Mouse (Mus musculus) gastrocnemius, adult 2 months (tissue): ENCODE results near the gene Slc12a8. TPM values are rescaled to one million over a fixed set of nuclear protein-coding genes. Genes with fewer than 3 reads are reported as not detected.

ENCODE experiments used
- DNase-seq: peaks from one replicate; pipeline ENCODE4 v3.0.0; 2022
- H3K27ac ChIP-seq: fragments of 200-600 bp; 2 replicates; pipeline ENCODE4 v1.8.1; 2022; ENCODE audit warnings: mild to moderate bottlenecking
- H3K4me3 ChIP-seq: fragments of 200-600 bp; 2 replicates; pipeline ENCODE4 v1.8.1; 2022; ENCODE audit warnings: mild to moderate bottlenecking, moderate library complexity
- CTCF ChIP-seq: fragments of 200-600 bp; IDR thresholded peaks from 2 replicates; pipeline ENCODE4 v1.8.1; 2022; ENCODE audit warnings: antibody characterized with exemption, mild to moderate bottlenecking, moderate library complexity
- intact Hi-C: fragments of 180-260 bp; cut with DNase I; formaldehyde crosslinking; loops from one replicate; pipeline ENCODE4 v1.15.1; 2025
- total RNA-seq, 2 experiments: library from RNA; stranded (reverse); gene quantifications; 2 replicates each; pipeline ENCODE4 v1.2.3; 2021

Slc12a8 gene
- total RNA-seq, 2 experiments from 2014 or later: 0.15 to 0.47 TPM

- Histone ChIP-seq H3K4me3 (no peak overlapping the region), H3K27ac (peak overlapping the region; percentile 86)
- TF ChIP-seq CTCF: no peak
- intact Hi-C loops: no loop called here
- peak; percentile 73 for DNase-seq
These were observed 63.7 kb downstream of the Slc12a8 start for GRCm38 (mm10) chr16:33580736-33581241.

- intact Hi-C loops: loop anchor here (2.0 kb wide), 1 partner anchor 95 kb away; no protein-coding TSS in a partner anchor
These were observed 64.6 kb downstream of the Slc12a8 start for GRCm38 (mm10) chr16:33581661-33582099.

GRCm38 (mm10) chr16:33582495-33582894, 65.4 kb downstream of the Slc12a8 start:
- intact Hi-C loops: loop anchor here (2.0 kb wide), 1 partner anchor 94 kb away; no protein-coding TSS in a partner anchor
- H3K27ac ChIP-seq: peak overlapping the region; percentile 86
- peak; percentile 30 for DNase-seq

More at GRCm38 (mm10) chr16:33581661-33582099, 64.6 kb downstream of the Slc12a8 start:
- H3K4me3 ChIP-seq: no peak overlapping the region
- TF ChIP-seq CTCF: no peak
- peak overlapping the region; percentile 86 for H3K27ac ChIP-seq
- peak; percentile 85 for DNase-seq

GRCm38 (mm10) chr16:33583333-33583732, 66.2 kb downstream of the Slc12a8 start:
- no peak for DNase-seq
- Histone ChIP-seq H3K4me3 (peak overlapping the region; percentile 43), H3K27ac (peak overlapping the region; percentile 86)
- no peak for TF ChIP-seq CTCF
- intact Hi-C loops: loop anchor here (2.0 kb wide), 1 partner anchor 93 kb away; no protein-coding TSS in a partner anchor

More at GRCm38 (mm10) chr16:33582495-33582894, 65.4 kb downstream of the Slc12a8 start:
- H3K4me3 ChIP-seq: no peak overlapping the region
- no peak for TF ChIP-seq CTCF

DNA sequence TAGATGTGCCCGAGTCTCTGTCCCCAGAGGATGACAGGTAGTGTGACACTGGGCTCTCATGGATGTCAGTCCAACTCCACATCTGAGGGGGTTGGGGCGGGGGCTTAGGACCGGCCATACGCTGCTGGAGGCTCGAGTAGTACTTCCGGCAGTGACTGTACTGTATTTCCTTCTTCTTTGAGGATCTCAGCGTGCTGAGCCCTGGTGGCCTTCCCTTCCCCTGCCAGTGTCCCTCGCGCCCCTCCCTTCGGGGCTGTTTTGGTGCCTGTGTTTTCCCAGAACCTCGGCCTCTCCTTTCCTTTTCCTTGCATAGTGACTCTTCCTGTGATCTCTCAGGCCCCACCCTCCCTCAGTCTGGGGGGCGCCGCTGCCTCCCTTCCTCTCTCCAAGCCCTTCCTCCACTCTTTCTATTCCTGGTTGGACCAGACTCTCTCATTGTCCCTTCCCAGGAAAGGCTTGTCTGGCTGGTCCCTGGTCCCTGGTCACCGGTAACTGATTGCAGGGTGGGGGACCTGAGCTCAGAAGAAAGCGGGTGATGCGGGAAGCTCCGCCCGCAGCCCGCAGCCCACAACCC, 66.8 kb downstream of the Slc12a8 start:
- TF ChIP-seq CTCF: no peak
- peak overlapping the region; percentile 43 for H3K4me3 ChIP-seq
- peak overlapping the region; percentile 86 for H3K27ac ChIP-seq
- peak; percentile 54 for DNase-seq
- intact Hi-C loops: loop anchor here (2.0 kb wide), 1 partner anchor 93 kb away; no protein-coding TSS in a partner anchor

GRCm38 (mm10) chr16:33584455-33585082, 67.4 kb downstream of the Slc12a8 start:
- intact Hi-C loops: no loop called here
- TF ChIP-seq CTCF: no peak
- H3K4me3 ChIP-seq: peak overlapping the region; percentile 43
- H3K27ac ChIP-seq: peak overlapping the region; percentile 86
- DNase-seq: peak; percentile 29

- DNase-seq: no peak
- no peak overlapping the region for H3K4me3 ChIP-seq
- peak overlapping the region; percentile 86 for H3K27ac ChIP-seq
- intact Hi-C loops: no loop called here
- TF ChIP-seq CTCF: no peak
These were observed 67.9 kb downstream of the Slc12a8 start for GRCm38 (mm10) chr16:33585083-33585460.

DNA sequence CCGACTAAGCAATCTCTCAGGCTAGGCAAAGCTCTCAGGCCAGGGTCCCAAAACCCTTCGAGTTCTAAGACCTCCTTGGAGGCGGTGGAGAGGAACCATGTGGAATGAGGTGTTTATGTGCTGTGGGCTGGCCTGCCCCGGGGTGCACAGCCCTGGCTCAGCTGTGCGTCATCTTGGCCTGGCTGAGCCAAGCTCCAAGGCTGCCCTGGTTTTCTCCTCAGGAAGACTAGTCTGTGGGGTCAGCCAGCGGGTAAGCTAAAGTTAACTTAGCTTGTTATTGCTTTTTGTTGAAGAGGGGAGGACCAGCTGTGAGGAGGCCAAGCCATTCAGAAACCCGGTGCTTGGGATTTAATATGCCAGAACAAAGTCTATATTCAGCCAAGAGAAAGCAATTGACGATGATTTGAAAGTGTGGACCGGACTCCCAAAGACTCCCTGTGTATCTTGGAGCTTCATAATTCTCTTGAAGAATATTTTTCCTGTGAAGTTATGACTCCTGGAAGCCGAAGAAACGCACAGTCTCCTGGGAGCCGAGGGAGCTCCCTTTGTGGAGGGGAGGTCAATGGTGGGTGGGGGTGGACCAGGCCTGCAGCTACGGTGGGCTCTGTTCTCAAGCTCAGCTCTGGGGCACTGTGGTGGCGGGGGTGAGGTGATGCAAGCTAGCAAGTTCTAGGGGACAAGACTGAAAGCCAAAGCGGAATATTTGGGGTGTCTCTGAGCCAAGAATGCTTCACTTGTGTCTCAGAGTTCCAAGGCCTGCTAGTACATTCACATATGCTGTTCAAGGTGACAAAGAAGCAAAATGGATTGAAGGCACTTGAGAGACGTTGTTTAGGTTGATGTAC, 70.4 kb downstream of the Slc12a8 start:
- DNase-seq: peak; percentile 87
- H3K4me3 ChIP-seq: peak overlapping the region; percentile 18; the same call in 1 of the 2 replicates
- H3K27ac ChIP-seq: peak overlapping the region; percentile 80
- intact Hi-C loops: no loop called here
- TF ChIP-seq CTCF: no peak

GRCm38 (mm10) chr16:33588845-33589244, 71.7 kb downstream of the Slc12a8 start:
- no peak for DNase-seq
- 0 out of 2 replicates have a peak overlapping the region, but pooled peaks have one; percentile 40 for H3K27ac ChIP-seq
- TF ChIP-seq CTCF: no peak
- intact Hi-C loops: no loop called here
- H3K4me3 ChIP-seq: no peak overlapping the region

DNA sequence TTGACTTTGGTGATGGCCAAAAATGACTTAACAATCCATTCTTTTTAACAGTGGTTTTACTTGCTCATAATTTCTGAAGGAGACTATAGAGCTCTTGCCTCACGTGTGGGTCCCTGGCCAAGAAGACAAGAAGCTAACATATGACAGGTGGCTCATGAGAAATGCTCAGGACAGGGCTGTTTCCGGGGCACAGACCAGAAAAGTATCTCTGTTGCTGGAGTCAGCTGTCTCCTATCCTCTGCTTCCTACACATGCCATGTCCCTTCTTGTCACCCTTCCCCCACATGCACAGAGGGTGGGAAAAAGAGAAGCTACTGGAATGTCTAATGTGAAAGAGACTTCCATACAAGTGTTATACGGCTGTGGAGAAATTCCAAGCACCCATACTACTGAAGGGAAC, 73.3 kb downstream of the Slc12a8 start:
- Histone ChIP-seq H3K4me3 (no peak overlapping the region), H3K27ac (no peak overlapping the region)
- no peak for DNase-seq
- no peak for TF ChIP-seq CTCF
- intact Hi-C loops: no loop called here

DNA sequence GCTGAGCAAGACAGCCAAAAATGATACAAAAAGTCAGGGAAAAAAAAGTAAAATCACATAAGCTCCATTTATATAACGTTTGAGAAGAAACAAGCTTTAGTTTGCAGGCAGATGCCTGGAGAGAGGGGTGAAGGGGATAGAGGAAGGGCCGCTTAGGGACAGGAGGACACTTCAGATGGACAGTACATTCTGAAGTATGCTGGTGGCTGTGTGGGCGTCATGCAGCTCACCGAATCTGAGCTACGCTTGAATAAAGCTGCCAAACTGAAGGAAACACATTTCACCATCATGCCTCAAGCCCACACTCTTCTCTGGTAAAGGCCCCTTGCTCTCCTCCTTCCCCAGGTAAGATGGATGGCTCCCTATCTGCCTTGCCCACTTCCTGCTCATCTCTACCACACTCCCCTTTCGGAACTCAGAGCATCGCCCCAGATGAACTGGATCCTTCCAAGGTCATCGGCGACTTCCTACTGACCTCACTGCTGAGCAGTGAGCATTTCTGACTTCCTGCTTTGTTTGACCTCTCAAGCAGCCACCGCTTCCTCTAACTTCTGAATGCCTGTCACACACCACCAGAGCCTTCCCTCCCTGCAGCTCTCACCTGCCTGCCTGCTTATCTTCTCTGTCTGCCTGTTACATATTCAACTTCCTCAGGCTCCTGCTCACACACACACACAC, 74.4 kb downstream of the Slc12a8 start:
- Histone ChIP-seq H3K4me3 (no peak overlapping the region), H3K27ac (no peak overlapping the region; the same call in 1 of the 2 replicates)
- no peak for TF ChIP-seq CTCF
- DNase-seq: no peak
- intact Hi-C loops: no loop called here

DNA sequence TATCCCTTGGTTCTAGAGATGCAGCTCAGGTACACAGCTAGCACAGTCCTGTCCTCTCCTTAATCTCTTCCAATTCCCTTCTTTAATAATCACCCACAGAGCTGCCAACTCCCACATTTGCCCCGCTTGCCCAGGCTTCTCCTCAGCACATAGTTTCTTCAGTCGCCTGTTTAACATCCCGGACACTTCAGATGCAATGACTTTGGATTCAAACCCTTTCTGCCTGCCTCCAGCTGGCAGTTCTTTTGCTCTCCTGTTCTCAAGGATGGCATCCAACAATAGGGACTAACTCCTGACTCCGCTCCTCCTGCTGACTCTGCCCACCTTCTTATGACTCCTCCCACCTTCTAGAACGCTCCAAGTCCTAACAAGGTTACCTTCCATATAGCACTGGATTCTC, 75.2 kb downstream of the Slc12a8 start:
- H3K27ac ChIP-seq: no peak overlapping the region
- no peak overlapping the region for H3K4me3 ChIP-seq
- DNase-seq: no peak
- TF ChIP-seq CTCF: no peak
- intact Hi-C loops: no loop called here
